Mouse (Mus musculus) ovary, postnatal 36 days (tissue): Measurements from ENCODE around the gene Usp38.
A peak's percentile ranks its signal among the peaks of the same experiment; 100 is the strongest.
"Not testable (repeated sequence)": the region's sequence is repeated elsewhere in the genome, so short reads cannot be mapped to it uniquely, and the experiment has no call there.

Experiments used
- DNase-seq: peaks from one replicate; pipeline ENCODE4 v3.0.0; 2022; ENCODE audit warnings: low spot score, mixed read lengths

Usp38 gene

GRCm38 (mm10) chr8:81014789-81015699, at the start of gene Usp38:
Gene Usp38, minus strand, starts transcription at chr8:81014928.
- DNase-seq = peak; percentile 99

DNA sequence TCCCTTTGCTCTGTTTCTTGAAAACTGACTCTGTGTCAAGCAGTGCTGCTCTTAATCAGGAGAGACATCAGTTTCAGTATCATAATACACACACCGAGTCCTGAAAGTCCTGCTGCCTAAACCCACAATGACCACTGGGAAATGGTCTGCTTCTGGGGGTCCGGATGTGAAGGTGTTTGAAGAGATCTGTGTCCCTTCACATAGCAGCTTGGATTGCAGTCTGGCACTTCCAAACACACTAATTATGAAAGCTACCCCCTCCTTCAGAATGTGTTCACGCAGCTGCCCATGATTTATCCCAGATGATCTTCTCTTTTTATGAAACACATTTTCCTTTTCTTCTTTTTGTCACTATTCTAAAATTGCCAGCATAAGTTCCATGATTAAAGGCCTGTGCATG, 47.8 kb upstream of the Usp38 start:
- DNase-seq = no peak

GRCm38 (mm10) chr8:81061950-81062349, 47.2 kb upstream of the Usp38 start:
- no peak for DNase-seq

DNA sequence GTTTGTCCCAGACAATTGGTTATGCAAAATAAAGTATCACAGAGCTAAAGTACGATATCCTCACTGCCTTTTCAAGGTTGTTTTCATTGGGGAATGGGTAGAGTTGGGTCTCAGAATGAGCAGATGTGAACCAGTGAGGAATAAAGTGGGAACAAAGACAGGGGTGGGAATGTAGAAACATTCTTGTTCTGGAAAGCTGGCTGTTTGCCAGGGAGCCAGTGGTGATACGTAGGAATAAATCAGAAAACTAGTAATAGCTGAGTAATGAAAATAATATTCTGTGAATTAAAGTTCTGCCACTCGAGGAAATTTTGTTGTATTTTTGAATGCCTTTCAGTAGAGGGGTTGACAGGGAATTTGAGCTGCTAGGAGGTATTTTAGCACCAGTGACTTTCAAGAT, 29.5 kb upstream of the Usp38 start:
- DNase-seq = no peak

GRCm38 (mm10) chr8:81027991-81028390, 13.3 kb upstream of the Usp38 start:
- DNase-seq = no peak

GRCm38 (mm10) chr8:81017548-81017947, 2.8 kb upstream of the Usp38 start:
- not testable (repeated sequence) for DNase-seq

DNA sequence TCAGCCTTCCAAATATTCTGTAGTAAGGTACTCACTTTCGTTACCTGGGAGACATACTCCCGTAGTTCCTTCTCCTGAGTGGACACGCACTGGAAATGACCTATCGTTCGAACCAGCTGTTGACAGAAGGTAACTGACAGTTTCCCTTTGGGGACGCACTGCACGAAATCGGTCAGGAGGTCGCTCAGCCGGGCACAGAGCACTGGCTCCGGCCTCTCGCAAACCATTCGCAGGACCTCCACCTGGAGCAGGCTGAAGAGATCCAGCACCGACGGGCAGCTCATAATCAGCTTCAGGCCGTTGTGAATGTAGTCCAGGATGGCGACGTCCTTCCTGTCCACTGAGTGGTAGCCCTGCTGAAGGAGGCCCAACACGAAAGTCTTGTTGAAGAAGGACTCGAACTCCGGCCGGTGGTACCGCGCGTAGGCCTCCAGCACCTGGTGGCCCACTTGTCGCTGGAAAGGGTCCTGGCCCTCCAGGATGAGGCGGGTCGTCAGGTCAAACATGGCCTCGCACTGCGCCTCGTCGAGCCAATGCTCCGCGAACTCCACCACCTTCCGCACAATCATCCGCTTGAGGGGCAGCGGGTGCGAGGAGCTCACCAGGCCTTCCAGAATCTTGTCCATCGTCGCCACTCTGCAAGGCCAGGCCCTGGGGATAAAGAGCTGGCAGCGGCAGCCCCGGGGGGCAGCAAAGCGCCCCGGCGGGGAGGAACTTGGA, 757 bp downstream of the Usp38 start:
- no peak for DNase-seq

DNA sequence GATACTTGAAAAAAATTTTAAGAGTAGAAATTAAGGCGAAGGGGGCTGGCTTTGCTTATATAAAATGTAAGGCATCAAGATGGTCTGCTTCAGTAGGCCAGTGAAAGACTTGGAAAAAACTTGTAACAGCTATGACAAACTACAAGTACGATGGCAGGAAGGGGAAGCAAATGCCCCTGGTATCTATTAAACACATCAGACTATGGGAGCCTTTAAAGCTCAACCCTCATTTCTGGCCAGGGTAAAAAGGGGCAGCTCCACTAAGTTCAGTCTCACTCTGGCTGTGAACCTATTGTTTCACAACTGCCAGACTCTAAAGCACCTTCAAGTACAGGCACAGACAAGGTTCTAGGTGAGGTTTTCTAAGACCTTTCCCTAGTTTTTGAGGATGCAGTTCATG, 2.0 kb downstream of the Usp38 start:
- DNase-seq = no peak

DNA sequence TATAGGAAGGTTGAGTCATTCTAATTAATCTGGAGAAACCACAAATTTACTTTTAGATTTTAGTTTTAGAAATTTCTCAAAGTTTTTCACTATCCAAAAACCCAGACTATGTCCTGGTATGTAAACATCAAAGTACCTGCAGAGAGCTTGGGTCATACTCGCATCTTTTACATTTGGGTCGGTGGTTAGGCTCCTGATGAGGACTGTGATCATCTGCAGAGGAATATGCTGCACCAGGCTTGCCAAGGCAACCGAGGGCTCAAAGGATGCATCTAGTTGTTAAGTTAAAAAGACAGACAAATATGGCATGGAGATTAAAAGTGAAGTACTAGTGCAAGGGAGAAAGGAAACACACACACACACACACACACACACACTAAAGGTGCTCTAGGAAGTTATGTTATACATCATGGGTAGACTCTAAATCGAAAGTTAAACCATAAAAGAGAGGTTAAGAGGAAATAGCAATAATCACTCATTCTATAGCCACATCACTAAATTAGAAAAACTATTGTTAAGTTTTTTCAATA, 2.6 kb downstream of the Usp38 start:
- DNase-seq = no peak

- DNase-seq = no peak
These were observed 4.3 kb downstream of the Usp38 start for GRCm38 (mm10) chr8:81010386-81010785.

- no peak for DNase-seq
These were observed 9.6 kb downstream of the Usp38 start for GRCm38 (mm10) chr8:81005114-81005513.

DNA sequence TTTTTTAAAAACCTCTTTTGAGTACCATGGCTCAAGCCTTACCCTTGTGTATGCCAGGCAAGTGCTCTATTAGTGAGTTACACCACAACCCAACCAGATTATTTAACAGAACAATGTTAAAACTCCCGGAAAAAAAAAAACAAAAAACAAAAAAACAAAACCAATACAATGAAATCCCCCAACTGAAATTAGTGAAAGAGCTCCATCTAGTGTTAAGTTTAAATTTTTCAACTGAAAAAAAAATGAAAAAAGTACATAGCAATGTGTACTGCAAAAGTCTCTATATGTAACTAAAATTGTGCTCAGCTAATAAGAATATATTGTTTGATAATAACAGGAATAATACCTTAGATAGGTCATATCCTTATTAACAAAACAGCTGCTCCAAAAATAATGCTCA, 18.1 kb downstream of the Usp38 start:
- no peak for DNase-seq

DNA sequence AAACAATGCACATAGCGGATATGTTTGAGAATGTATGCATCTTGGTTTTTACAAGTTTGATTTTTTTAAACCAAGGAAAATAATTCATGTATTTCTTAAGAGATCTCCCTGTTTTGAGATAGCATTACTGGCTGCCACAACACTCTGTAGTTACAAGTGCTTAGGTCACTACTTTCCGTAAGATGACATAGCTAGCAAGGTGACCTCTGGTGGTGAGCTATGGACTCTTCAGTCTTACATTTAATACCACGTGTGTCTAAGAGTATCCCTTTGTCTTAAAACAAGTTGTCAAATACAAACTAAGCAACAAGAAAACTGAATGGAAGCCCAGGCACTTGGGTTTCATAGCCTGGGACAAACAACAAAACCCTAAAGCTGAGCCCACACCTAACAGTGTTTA, 22.8 kb downstream of the Usp38 start:
- no peak for DNase-seq

DNA sequence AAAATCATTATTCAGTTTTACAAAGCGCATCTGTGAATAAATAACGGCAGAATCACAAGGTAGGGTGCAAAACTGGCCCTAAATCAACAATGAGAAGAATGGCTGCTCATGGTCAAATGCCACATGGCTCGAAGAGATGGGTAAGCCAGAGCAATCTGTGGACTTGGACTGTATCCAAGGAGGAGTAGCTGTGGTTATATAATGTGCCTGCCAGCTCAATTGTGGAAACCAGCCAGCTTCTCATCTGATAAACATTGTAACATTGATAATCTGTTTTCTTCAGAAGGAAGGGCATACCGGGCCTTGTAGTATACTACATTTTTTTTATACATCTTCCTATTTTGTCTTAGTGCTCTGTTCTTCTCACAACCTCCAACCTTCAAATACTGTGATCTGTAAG, 31.9 kb downstream of the Usp38 start:
- DNase-seq = no peak

DNA sequence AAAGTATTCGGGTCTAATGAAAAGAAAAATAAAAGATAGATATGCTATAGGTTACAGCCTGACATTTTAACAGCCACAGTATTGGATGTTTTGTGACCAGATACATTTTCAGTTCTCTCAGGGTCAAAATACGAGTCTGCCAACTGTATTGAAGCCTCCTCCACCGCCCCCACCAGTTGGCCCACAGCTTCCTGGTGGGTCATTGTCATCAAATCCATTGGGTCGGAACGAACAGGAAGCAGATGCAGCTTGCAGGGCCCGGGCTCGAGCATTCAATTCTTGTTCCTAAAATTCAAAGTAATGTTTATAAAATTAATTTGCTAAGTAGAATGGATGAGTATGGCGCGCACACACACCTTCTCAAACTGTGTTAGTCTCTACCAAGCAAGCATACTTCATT, 33.0 kb downstream of the Usp38 start:
- DNase-seq = no peak

- no peak for DNase-seq
These were observed 34.7 kb downstream of the Usp38 start for GRCm38 (mm10) chr8:80980063-80980462.

DNA sequence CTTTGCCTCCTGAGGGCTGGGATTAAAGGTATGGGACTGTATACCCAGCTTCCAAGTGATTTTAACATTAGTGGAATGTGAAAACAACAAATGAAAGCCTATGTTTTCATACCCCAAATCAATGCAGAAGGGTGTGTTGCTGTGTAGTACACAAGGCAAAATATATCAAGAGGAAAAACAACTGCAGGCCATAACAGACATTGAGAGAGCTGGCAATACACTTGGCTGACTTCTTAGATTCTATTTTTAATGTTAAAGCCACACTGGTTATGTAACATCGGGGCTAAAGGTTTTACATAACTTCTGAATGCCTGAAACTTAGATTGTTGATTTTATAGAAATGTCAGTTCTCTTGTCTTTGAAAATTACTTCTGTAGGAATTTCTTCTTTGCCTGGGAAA, 37.5 kb downstream of the Usp38 start:
- DNase-seq = no peak

GRCm38 (mm10) chr8:80971150-80971549, 43.6 kb downstream of the Usp38 start:
- no peak for DNase-seq

- DNase-seq = no peak
These were observed 44.6 kb downstream of the Usp38 start for GRCm38 (mm10) chr8:80970000-80970685.

GRCm38 (mm10) chr8:80969423-80969822, 45.3 kb downstream of the Usp38 start:
- no peak for DNase-seq

- no peak for DNase-seq
These were observed 51.6 kb downstream of the Usp38 start for GRCm38 (mm10) chr8:80963095-80963494.

GRCm38 (mm10) chr8:80962592-80962983, 52.1 kb downstream of the Usp38 start:
- no peak for DNase-seq
